In genomic region chr7:139850152-139850551, GRCm38 (mm10) we compare ENCODE assay signal across 10 mouse cellular contexts. TPM values are rescaled to one million over a fixed set of nuclear protein-coding genes. Genes with fewer than 3 reads are reported as not detected.
DNase-seq lines count a peak whose midpoint lies in the region; ATAC-seq and TF ChIP-seq lines count a peak whose summit lies in the region.
"Had no signal": no experiment of that assay in that cellular context is flagged by ENCODE, and none has a peak within 500 bp of the region (broad histone marks: within the 10 kb centered on the region; RNA-seq: fewer than 3 reads in every experiment).

No protein-coding gene starts in this region.

- H3K4me3 ChIP-seq in embryonic facial prominence, embryonic 11.5 days (ENCODE audit: low read depth, low read length): no peak overlapping the region
- H3K4me3 ChIP-seq in hindbrain, embryonic 11.5 days (ENCODE audit: low read depth, low read length): no peak overlapping the region
- no peak overlapping the region for H3K4me3 ChIP-seq in neural tube, embryonic 13.5 days
- H3K4me3 ChIP-seq in heart, adult 2 months: no peak overlapping the region
- H3K4me3 ChIP-seq in lung, postnatal 0 days (ENCODE audit: low read depth, low read length): no peak overlapping the region
- H3K4me3 ChIP-seq: limb, embryonic 13.5 days had no signal

- H3K9ac ChIP-seq in embryonic facial prominence, embryonic 11.5 days (replicated peaks; ENCODE audit: low read length): no peak overlapping the region
- H3K9ac ChIP-seq in hindbrain, embryonic 11.5 days (ENCODE audit: low read depth, low read length): peak overlapping the region; percentile 34; the same call in 1 of the 2 replicates
- H3K9ac ChIP-seq in neural tube, embryonic 13.5 days: 0 out of 2 replicates have a peak overlapping the region, but pooled peaks have one; percentile 26
- H3K9ac ChIP-seq in heart, adult 2 months (ENCODE audit: low read depth, low read length): no peak overlapping the region
- H3K9ac ChIP-seq in lung, postnatal 0 days (replicated peaks; ENCODE audit: low read depth): no peak overlapping the region
- H3K9ac ChIP-seq: limb, embryonic 13.5 days had no signal

- no peaks in the 10 kb centered on the region for H3K79me2 ChIP-seq in heart, adult 2 months (replicated peaks; ENCODE audit: control insufficient read depth, insufficient read depth, low read length)

- DNase-seq in layer of hippocampus, postnatal 36 days: peak; percentile 28 to 45
- DNase-seq in layer of hippocampus, adult 18-20 months (ENCODE audit: low spot score in 2 of 2): no peak
- DNase-seq in embryonic facial prominence, embryonic 11.5 days (ENCODE audit: low spot score): peak; percentile 14
- peak; percentile 59 for DNase-seq in hindbrain, embryonic 11.5 days (ENCODE audit: low spot score)
- no peak for DNase-seq in heart, adult 2 months
- DNase-seq in lung, postnatal 0 days (ENCODE audit: low spot score): no peak

- 23% methylated on average over 6 of the region's 6 CpGs for WGBS in embryonic facial prominence, embryonic 11.5 days
- 17% methylated on average over 6 of the region's 6 CpGs for WGBS in hindbrain, embryonic 11.5 days
- WGBS in neural tube, embryonic 13.5 days: 6% methylated on average over 6 of the region's 6 CpGs
- WGBS in heart, adult 2 months: 42% methylated on average over 6 of the region's 6 CpGs
- 18% methylated on average over 6 of the region's 6 CpGs for WGBS in lung, postnatal 0 days

- no peaks in the 10 kb centered on the region for H3K27me3 ChIP-seq in embryonic facial prominence, embryonic 11.5 days (ENCODE audit: control insufficient read depth, insufficient read depth, low read length)
- H3K27me3 ChIP-seq in hindbrain, embryonic 11.5 days (ENCODE audit: control insufficient read depth, insufficient read depth, low read length): no peaks in the 10 kb centered on the region
- no peaks in the 10 kb centered on the region for H3K27me3 ChIP-seq in neural tube, embryonic 13.5 days
- no peaks in the 10 kb centered on the region for H3K27me3 ChIP-seq in heart, adult 2 months (ENCODE audit: control insufficient read depth, insufficient read depth, low read length)
- no peaks in the 10 kb centered on the region for H3K27me3 ChIP-seq in lung, postnatal 0 days (replicated peaks; ENCODE audit: insufficient read depth, low read length)
- H3K27me3 ChIP-seq: limb, embryonic 13.5 days had no signal

- TF ChIP-seq POLR2A in heart, adult 2 months (IDR thresholded peaks at IDR 0.05; ENCODE audit: insufficient read depth, low read depth, low read length): no peak

- H3K4me1 ChIP-seq in embryonic facial prominence, embryonic 11.5 days (ENCODE audit: control insufficient read depth, insufficient read depth, low read length): no peaks in the 10 kb centered on the region
- peaks cover 4% of the 10 kb centered on the region; the same call in 1 of the 2 replicates for H3K4me1 ChIP-seq in hindbrain, embryonic 11.5 days (replicated peaks; ENCODE audit: control insufficient read depth, insufficient read depth, low read length)
- peaks cover 32% of the 10 kb centered on the region for H3K4me1 ChIP-seq in neural tube, embryonic 13.5 days (replicated peaks)
- H3K4me1 ChIP-seq in heart, adult 2 months (ENCODE audit: control insufficient read depth, insufficient read depth, low read length): no peaks in the 10 kb centered on the region
- no peaks in the 10 kb centered on the region for H3K4me1 ChIP-seq in lung, postnatal 0 days (ENCODE audit: insufficient read depth, low read depth, low read length)

- no peak overlapping the region for H3K4me2 ChIP-seq in embryonic facial prominence, embryonic 11.5 days (ENCODE audit: low read depth, low read length)
- H3K4me2 ChIP-seq in hindbrain, embryonic 11.5 days (replicated peaks; ENCODE audit: low read depth, low read length): no peak overlapping the region
- H3K4me2 ChIP-seq in neural tube, embryonic 13.5 days: no peak overlapping the region
- no peak overlapping the region for H3K4me2 ChIP-seq in lung, postnatal 0 days (replicated peaks; ENCODE audit: low read depth, low read length)
- H3K4me2 ChIP-seq: limb, embryonic 13.5 days had no signal

- intact Hi-C loops in heart, adult 2 months (cut with DNase I): no loop called here

- no peak for TF ChIP-seq EP300 in heart, adult 2 months (IDR thresholded peaks at IDR 0.05; ENCODE audit: insufficient read depth, low read depth, low read length)
- no peak for TF ChIP-seq EP300 in lung, postnatal 0 days (IDR thresholded peaks at IDR 0.05)

- no peaks in the 10 kb centered on the region for H3K36me3 ChIP-seq in embryonic facial prominence, embryonic 11.5 days (replicated peaks; ENCODE audit: control insufficient read depth, insufficient read depth, low read depth, low read length)
- H3K36me3 ChIP-seq in hindbrain, embryonic 11.5 days (ENCODE audit: control insufficient read depth, insufficient read depth, low read length): no peaks in the 10 kb centered on the region
- H3K36me3 ChIP-seq in neural tube, embryonic 13.5 days: no peaks in the 10 kb centered on the region
- no peaks in the 10 kb centered on the region for H3K36me3 ChIP-seq in heart, adult 2 months (ENCODE audit: control insufficient read depth, insufficient read depth, low read length)
- no peaks in the 10 kb centered on the region for H3K36me3 ChIP-seq in lung, postnatal 0 days (ENCODE audit: insufficient read depth, low read length)
- H3K36me3 ChIP-seq: limb, embryonic 13.5 days had no signal

- no peak for TF ChIP-seq CTCF in heart, adult 2 months (IDR thresholded peaks at IDR 0.05)
- no peak for TF ChIP-seq CTCF in lung, postnatal 0 days (IDR thresholded peaks at IDR 0.05)

- H3K9me3 ChIP-seq in embryonic facial prominence, embryonic 11.5 days (replicated peaks; ENCODE audit: control insufficient read depth, low read length): no peaks in the 10 kb centered on the region
- no peaks in the 10 kb centered on the region for H3K9me3 ChIP-seq in hindbrain, embryonic 11.5 days (ENCODE audit: control insufficient read depth, low read length)
- H3K9me3 ChIP-seq in neural tube, embryonic 13.5 days: no peaks in the 10 kb centered on the region
- H3K9me3 ChIP-seq in lung, postnatal 0 days (ENCODE audit: low read length): no peaks in the 10 kb centered on the region
- H3K9me3 ChIP-seq: limb, embryonic 13.5 days had no signal

- no peak overlapping the region for H3K27ac ChIP-seq in embryonic facial prominence, embryonic 11.5 days (replicated peaks; ENCODE audit: low read depth, low read length)
- peak overlapping the region; percentile 42 for H3K27ac ChIP-seq in hindbrain, embryonic 11.5 days (ENCODE audit: low read depth, low read length)
- H3K27ac ChIP-seq in neural tube, embryonic 13.5 days (replicated peaks): peak overlapping the region; percentile 86
- no peak overlapping the region for H3K27ac ChIP-seq in heart, adult 2 months
- H3K27ac ChIP-seq in lung, postnatal 0 days (ENCODE audit: low read length): no peak overlapping the region
- H3K27ac ChIP-seq: limb, embryonic 13.5 days had no signal

- ATAC-seq in embryonic facial prominence, embryonic 11.5 days (replicated peaks; ENCODE audit: insufficient number of reproducible peaks, low FRiP score, low TSS enrichment, low read depth): peak; percentile 64
- peak; percentile 86 for ATAC-seq in hindbrain, embryonic 11.5 days (ENCODE audit: low FRiP score)
- peak; percentile 87 for ATAC-seq in neural tube, embryonic 13.5 days (ENCODE audit: low read depth)
- ATAC-seq in lung, postnatal 0 days: no peak

RNA-seq across cellular contexts. Expression of gene Adgra1, which starts 16.2 kb away (rescaled TPM):
- 10 to 100 TPM; 47.9 to 49.6 TPM for total RNA-seq in layer of hippocampus, postnatal 36 days (2021)
- 10 to 100 TPM; 44.0 to 60.0 TPM for total RNA-seq in layer of hippocampus, adult 18-20 months (2021)
- polyA plus RNA-seq in embryonic facial prominence, embryonic 11.5 days (2014; fragmentation: Nextera tagmentation; extraction: Ambion mirVana): 0.87 and 1.6 TPM in 2 replicates
- 14.4 and 16.4 TPM in 2 replicates for polyA plus RNA-seq in hindbrain, embryonic 11.5 days (2014; fragmentation: Nextera tagmentation; extraction: Ambion mirVana)
- 23.9 and 29.2 TPM in 2 replicates for polyA plus RNA-seq in neural tube, embryonic 13.5 days (2015; fragmentation: Nextera tagmentation; extraction: Ambion mirVana)
- total RNA-seq in heart, adult 2 months (2021): under 1 TPM in 1 of 2 experiments, not detected in 1; 0.09 TPM
- 0.04 and 0.06 TPM in 2 replicates for polyA plus RNA-seq in heart, adult 2 months (2012; rRNA removed)
- 0.11 and 0.49 TPM in 2 replicates for polyA plus RNA-seq in lung, postnatal 0 days (2015; fragmentation: Nextera tagmentation; extraction: Ambion mirVana)
- total RNA-seq: common myeloid progenitor, adult 5-6 weeks had no signal
- polyA plus RNA-seq: thymus, postnatal 0 days had no signal

RNA-seq across cellular contexts. Expression of gene Kndc1, which starts 44.3 kb away (rescaled TPM):
- 10 to 100 TPM; 87.3 to 88.1 TPM for total RNA-seq in layer of hippocampus, postnatal 36 days (2021)
- total RNA-seq in layer of hippocampus, adult 18-20 months (2021): 10 to 100 TPM; 84.7 to 86.2 TPM
- 0.21 and 0.24 TPM in 2 replicates for polyA plus RNA-seq in embryonic facial prominence, embryonic 11.5 days (2014; fragmentation: Nextera tagmentation; extraction: Ambion mirVana)
- polyA plus RNA-seq in hindbrain, embryonic 11.5 days (2014; fragmentation: Nextera tagmentation; extraction: Ambion mirVana): 1.2 and 1.4 TPM in 2 replicates
- 5.8 and 6.0 TPM in 2 replicates for polyA plus RNA-seq in neural tube, embryonic 13.5 days (2015; fragmentation: Nextera tagmentation; extraction: Ambion mirVana)
- not detected for total RNA-seq in heart, adult 2 months (2021)
- 0.47 TPM in 1 of 2 replicates, not detected in the other for polyA plus RNA-seq in heart, adult 2 months (2012; rRNA removed)
- 0.97 and 0.98 TPM in 2 replicates for polyA plus RNA-seq in lung, postnatal 0 days (2015; fragmentation: Nextera tagmentation; extraction: Ambion mirVana)
- total RNA-seq: common myeloid progenitor, adult 5-6 weeks had no signal

Comparison
In these comparisons a context has a peak if more than half of its experiments do, and no peak if none do; other contexts are left out.
1. DNase-seq: peak in layer of hippocampus, postnatal 36 days (2 of 2), embryonic facial prominence, embryonic 11.5 days (single experiment) and hindbrain, embryonic 11.5 days (single experiment); none in layer of hippocampus, adult 18-20 months (0 of 2), heart, adult 2 months (0 of 2) and lung, postnatal 0 days (single experiment).
2. H3K27ac ChIP-seq: peak in hindbrain, embryonic 11.5 days (single experiment) and neural tube, embryonic 13.5 days (single experiment); none in embryonic facial prominence, embryonic 11.5 days (single experiment), heart, adult 2 months (single experiment) and lung, postnatal 0 days (single experiment).
3. H3K9ac ChIP-seq: peak in hindbrain, embryonic 11.5 days (single experiment) and neural tube, embryonic 13.5 days (single experiment); none in embryonic facial prominence, embryonic 11.5 days (single experiment), heart, adult 2 months (single experiment) and lung, postnatal 0 days (single experiment).